Mouse (Mus musculus) embryonic fibroblast, embryonic 13.5 days (primary cell): ENCODE data around the gene Usp48.

Source experiments
- CTCF ChIP-seq: IDR thresholded peaks from 2 replicates; pipeline ENCODE4 v1.5.1; 2011; ENCODE audit warnings: mild to moderate bottlenecking, control low read depth, low read length, moderate library complexity, borderline replicate concordance; ENCODE audit not compliant: insufficient read depth
- POLR2A ChIP-seq: IDR thresholded peaks from 2 replicates; pipeline ENCODE4 v1.6.1; 2011; ENCODE audit warnings: low read depth, mild to moderate bottlenecking, control low read depth, low read length, moderate library complexity

- TF ChIP-seq CTCF (no peak), POLR2A (no peak)
Observed at GRCm38 (mm10) chr4:137661078-137661450, 67.5 kb downstream of the Usp48 start.
